Mouse (Mus musculus): ENCODE measurements around the gene Scfd1. TPM values are rescaled to one million over a fixed set of nuclear protein-coding genes. Genes with fewer than 3 reads are reported as not detected.

Gene Scfd1
- total RNA-seq, 2 experiments from 2014 or later = 51.8 to 76.1 TPM

Other genes with a start within 250 kb of the Scfd1 start
- gene G2e3, start 29.4 kb upstream of the Scfd1 start, total RNA-seq (2015) = 27.4 and 30.5 TPM in 2 replicates
- 25.1 and 41.2 TPM in 2 replicates for gene G2e3, start 29.4 kb upstream of the Scfd1 start, total RNA-seq (2017)
- not detected in 2 replicates for gene Coch, start 215.8 kb downstream of the Scfd1 start, total RNA-seq (2015)
- not detected in 2 replicates for gene Coch, start 215.8 kb downstream of the Scfd1 start, total RNA-seq (2017)